Mouse (Mus musculus) E14TG2a.4 (cell line): ENCODE data around the gene Clic5.

Experiments
- CTCF ChIP-seq: conservative IDR thresholded peaks from 2 replicates; pipeline ENCODE4 v1.5.1; 2014; ENCODE audit warnings: low read length
- NANOG ChIP-seq: IDR thresholded peaks from 2 replicates; pipeline ENCODE4 v1.6.1; 2014; ENCODE audit warnings: borderline replicate concordance, low read length, mixed read lengths
- POU5F1 ChIP-seq: IDR thresholded peaks from 2 replicates; pipeline ENCODE4 v1.6.1; 2014; ENCODE audit warnings: low read length, borderline replicate concordance

DNA sequence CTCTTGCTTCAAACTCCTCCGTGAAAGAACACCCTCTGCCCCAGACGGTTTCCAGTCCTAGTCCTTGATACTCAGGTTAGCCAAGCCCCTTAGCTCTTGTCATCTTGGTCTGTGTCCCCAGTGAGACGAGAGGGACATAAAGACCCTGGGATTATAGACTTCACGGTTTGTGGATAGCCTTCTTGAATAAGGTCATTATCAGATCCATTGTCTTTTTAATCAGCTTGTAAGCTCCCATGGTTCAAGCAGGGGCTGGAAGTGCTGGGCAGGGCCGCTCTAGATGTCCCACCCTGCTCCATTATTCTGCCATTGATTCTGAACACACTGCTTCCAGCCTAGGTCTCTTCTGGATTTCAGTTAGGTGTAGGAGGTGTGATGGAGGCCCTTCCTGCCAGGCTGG, 55.7 kb downstream of the Clic5 start:
- TF ChIP-seq CTCF = no peak
- no peak for TF ChIP-seq POU5F1
- TF ChIP-seq NANOG = no peak; the same call in 1 of the 2 replicates
